Mouse (Mus musculus) thymus, adult 2 months (tissue): ENCODE results near the gene Pds5a.
"Not testable (repeated sequence)": the region's sequence is repeated elsewhere in the genome, so short reads cannot be mapped to it uniquely, and the experiment has no call there.

Experiments used
- CTCF ChIP-seq: fragments of 200-500 bp; IDR thresholded peaks from 2 replicates; pipeline ENCODE4 v1.5.1; 2012; ENCODE audit warnings: mild to moderate bottlenecking, control low read depth, low read length, moderate library complexity, borderline replicate concordance; ENCODE audit not compliant: control insufficient read depth, poor library complexity, insufficient read depth; ENCODE audit errors: extremely low read depth
- POLR2A ChIP-seq: fragments of 200-500 bp; IDR thresholded peaks from 2 replicates; pipeline ENCODE4 v1.6.1; 2012; ENCODE audit warnings: mild to moderate bottlenecking, low read length, control low read depth, moderate library complexity; ENCODE audit not compliant: control insufficient read depth, poor library complexity, insufficient read depth; ENCODE audit errors: extremely low read depth

GRCm38 (mm10) chr5:65717903-65718211 is 19.8 kb upstream of the Pds5a start:
- not testable (repeated sequence) for TF ChIP-seq POLR2A, CTCF
